Mouse (Mus musculus) liver, embryonic 14.5 days (tissue): ENCODE data around the gene Egfem1. TPM values are rescaled to one million over a fixed set of nuclear protein-coding genes. Genes with fewer than 3 reads are reported as not detected.

ENCODE experiments used
- ATAC-seq: fragments of 200-750 bp; cut with Nextera tagmentation; 2 replicates; pipeline ENCODE4 v1.8.0; 2017; ENCODE audit warnings: moderate number of reproducible peaks, mild to moderate bottlenecking, moderate library complexity; ENCODE audit not compliant: insufficient read depth
- DNase-seq, 3 experiments: peaks; one replicate each; pipeline ENCODE4 v3.0.0-alpha.2; 2012 to 2013; ENCODE audit warnings: low read depth in 3 of 3, low spot score in 3 of 3
- H3K27ac ChIP-seq: fragments of 300-500 bp; sonication (generic); 2 replicates; pipeline ENCODE4 v1.5.1; 2014; ENCODE audit warnings: moderate library complexity, mild to moderate bottlenecking, control low read depth, inconsistent platforms
- H3K27me3 ChIP-seq: fragments of 300-500 bp; sonication (generic); 2 replicates; pipeline ENCODE4 v1.6.1; 2014; ENCODE audit warnings: mild to moderate bottlenecking, low read length, moderate library complexity; ENCODE audit not compliant: control insufficient read depth, insufficient read depth
- H3K36me3 ChIP-seq: fragments of 300-500 bp; sonication (generic); replicated peaks from 2 replicates; pipeline ENCODE4 v1.6.1; 2014; ENCODE audit warnings: low read depth; ENCODE audit not compliant: control insufficient read depth, insufficient read depth
- H3K4me1 ChIP-seq, 2 experiments: fragments of 200-500 bp in 1 of 2; fragments of 300-500 bp in 1 of 2; sonication (generic) in 1 of 2; replicated peaks; 2 replicates each; pipeline ENCODE4 v1.6.1; 2012 to 2014; ENCODE audit warnings: antibody characterized with exemption in 1 of 2, inconsistent platforms in 1 of 2, low read length in 1 of 2; ENCODE audit not compliant: control insufficient read depth in 2 of 2, insufficient read depth in 2 of 2
- H3K4me2 ChIP-seq: fragments of 300-500 bp; sonication (generic); 2 replicates; pipeline ENCODE4 v1.6.1; 2014; ENCODE audit warnings: low read depth, mild to moderate bottlenecking, control low read depth, moderate library complexity
- H3K4me3 ChIP-seq, 2 experiments: fragments of 200-500 bp in 1 of 2; fragments of 300-500 bp in 1 of 2; sonication (generic) in 1 of 2; 2 replicates each; pipeline ENCODE4 v1.5.1; 2012 to 2014; ENCODE audit warnings: low read depth in 2 of 2, low read length in 2 of 2, mild to moderate bottlenecking in 2 of 2, control low read depth in 1 of 2, inconsistent platforms in 1 of 2, moderate library complexity in 1 of 2; ENCODE audit not compliant: insufficient read depth in 1 of 2
- H3K9ac ChIP-seq: fragments of 300-500 bp; sonication (generic); replicated peaks from 2 replicates; pipeline ENCODE4 v1.6.1; 2014; ENCODE audit warnings: mild to moderate bottlenecking, control low read depth, moderate library complexity
- H3K9me3 ChIP-seq: fragments of 300-500 bp; sonication (generic); 2 replicates; pipeline ENCODE4 v1.6.1; 2016; ENCODE audit warnings: low read length, mixed read lengths; ENCODE audit not compliant: control insufficient read depth
- CTCF ChIP-seq: IDR thresholded peaks from 2 replicates; pipeline ENCODE4 v1.5.1; 2016; ENCODE audit warnings: antibody characterized with exemption, low read depth, control low read depth
- EP300 ChIP-seq: IDR thresholded peaks from 2 replicates; pipeline ENCODE4 v1.6.1; 2016; ENCODE audit warnings: antibody characterized with exemption, low read depth
- WGBS: fragments of 180-500 bp; shearing (Covaris S2); extraction: QIAGEN DNeasy Blood & Tissue Kit; methylation state at CpG from one replicate; pipeline ENCODE4 v1.1.7; 2014; ENCODE audit not compliant: insufficient replicate concordance; 5-methylcytosine and 5-hydroxymethylcytosine counted together
- polyA plus RNA-seq, 2 experiments: library from polyadenylated mRNA; depleted of rRNA in 1 of 2; stranded (reverse) in 1 of 2; unstranded in 1 of 2; fragments of >200 nt; fragmentation: Nextera tagmentation in 1 of 2; extraction: Ambion mirVana in 1 of 2; gene quantifications; 2 replicates each; pipeline versions ENCODE4 v1.2.1 to v1.2.3; 2012 to 2014

Egfem1 gene
- polyA plus RNA-seq, 2 experiments: 0.12 to 0.36 TPM

GRCm38 (mm10) chr3:29291633-29292032 is 209.8 kb downstream of the Egfem1 start:
- Histone ChIP-seq H3K9me3 (no peaks in the 10 kb centered on the region), H3K4me3 (no peak overlapping the region), H3K4me1 (no peaks in the 10 kb centered on the region), H3K27ac (no peak overlapping the region), H3K4me2 (no peak overlapping the region), H3K36me3 (no peaks in the 10 kb centered on the region), H3K27me3 (no peaks in the 10 kb centered on the region), H3K9ac (no peak overlapping the region)
- no peak for TF ChIP-seq CTCF
- no peak for TF ChIP-seq EP300
- 56% methylated on average over 4 of the region's 4 CpGs for WGBS
- no peak for DNase-seq
- no peak for ATAC-seq

GRCm38 (mm10) chr3:29292251-29292650 is 210.4 kb downstream of the Egfem1 start:
- H3K4me2 ChIP-seq: no peak overlapping the region
- TF ChIP-seq CTCF: no peak
- TF ChIP-seq EP300: no peak
- 62% methylated on average over 3 of the region's 3 CpGs for WGBS

GRCm38 (mm10) chr3:29293230-29293629 is 211.4 kb downstream of the Egfem1 start:
- Histone ChIP-seq H3K36me3 (no peaks in the 10 kb centered on the region), H3K4me1 (no peaks in the 10 kb centered on the region), H3K9ac (no peak overlapping the region), H3K27me3 (no peaks in the 10 kb centered on the region), H3K4me3 (no peak overlapping the region), H3K27ac (no peak overlapping the region), H3K9me3 (no peaks in the 10 kb centered on the region), H3K4me2 (no peak overlapping the region)
- no peak for DNase-seq
- ATAC-seq: no peak
- WGBS: 44% methylated on average over 4 of the region's 4 CpGs
- TF ChIP-seq EP300 (no peak), CTCF (no peak)

More at GRCm38 (mm10) chr3:29292251-29292650, 210.4 kb downstream of the Egfem1 start:
- no peaks in the 10 kb centered on the region for H3K4me1 ChIP-seq
- no peak overlapping the region for H3K9ac ChIP-seq
- ATAC-seq: no peak
- DNase-seq: no peak
- H3K4me3 ChIP-seq: no peak overlapping the region
- no peaks in the 10 kb centered on the region for H3K9me3 ChIP-seq
- H3K36me3 ChIP-seq: no peaks in the 10 kb centered on the region
- H3K27me3 ChIP-seq: no peaks in the 10 kb centered on the region
- no peak overlapping the region for H3K27ac ChIP-seq

- TF ChIP-seq CTCF (no peak), EP300 (no peak)
- Histone ChIP-seq H3K27me3 (no peaks in the 10 kb centered on the region), H3K4me1 (no peaks in the 10 kb centered on the region), H3K4me3 (no peak overlapping the region), H3K4me2 (no peak overlapping the region), H3K27ac (no peak overlapping the region), H3K9ac (no peak overlapping the region), H3K9me3 (no peaks in the 10 kb centered on the region), H3K36me3 (no peaks in the 10 kb centered on the region)
- DNase-seq (no peak), ATAC-seq (no peak)
- WGBS: 45% methylated on average over 3 of the region's 3 CpGs
Measured at GRCm38 (mm10) chr3:29342223-29342791, 260.5 kb downstream of the Egfem1 start.

- H3K4me3 ChIP-seq: no peak overlapping the region
- no peaks in the 10 kb centered on the region for H3K4me1 ChIP-seq
- no peak overlapping the region for H3K9ac ChIP-seq
- DNase-seq (no peak), ATAC-seq (no peak)
- no peak for TF ChIP-seq CTCF
- no peak for TF ChIP-seq EP300
- H3K36me3 ChIP-seq: no peaks in the 10 kb centered on the region
- no peak overlapping the region for H3K27ac ChIP-seq
- H3K9me3 ChIP-seq: no peaks in the 10 kb centered on the region
- WGBS: 44% methylated on average over 3 of the region's 3 CpGs
- no peak overlapping the region for H3K4me2 ChIP-seq
- H3K27me3 ChIP-seq: no peaks in the 10 kb centered on the region
Measured at GRCm38 (mm10) chr3:29345805-29346204, 264.0 kb downstream of the Egfem1 start.
